Mouse (Mus musculus) c-Kit-negative CD71-positive TER-119-positive erythroid progenitor cells, embryonic 14.5 days (primary cell): ENCODE data around the gene Hist1h4c.

Experiments
- DNase-seq: peaks from one replicate; pipeline ENCODE4 v3.0.0-alpha.2; 2013; ENCODE audit warnings: low read depth, low spot score

Hist1h4c gene

DNA sequence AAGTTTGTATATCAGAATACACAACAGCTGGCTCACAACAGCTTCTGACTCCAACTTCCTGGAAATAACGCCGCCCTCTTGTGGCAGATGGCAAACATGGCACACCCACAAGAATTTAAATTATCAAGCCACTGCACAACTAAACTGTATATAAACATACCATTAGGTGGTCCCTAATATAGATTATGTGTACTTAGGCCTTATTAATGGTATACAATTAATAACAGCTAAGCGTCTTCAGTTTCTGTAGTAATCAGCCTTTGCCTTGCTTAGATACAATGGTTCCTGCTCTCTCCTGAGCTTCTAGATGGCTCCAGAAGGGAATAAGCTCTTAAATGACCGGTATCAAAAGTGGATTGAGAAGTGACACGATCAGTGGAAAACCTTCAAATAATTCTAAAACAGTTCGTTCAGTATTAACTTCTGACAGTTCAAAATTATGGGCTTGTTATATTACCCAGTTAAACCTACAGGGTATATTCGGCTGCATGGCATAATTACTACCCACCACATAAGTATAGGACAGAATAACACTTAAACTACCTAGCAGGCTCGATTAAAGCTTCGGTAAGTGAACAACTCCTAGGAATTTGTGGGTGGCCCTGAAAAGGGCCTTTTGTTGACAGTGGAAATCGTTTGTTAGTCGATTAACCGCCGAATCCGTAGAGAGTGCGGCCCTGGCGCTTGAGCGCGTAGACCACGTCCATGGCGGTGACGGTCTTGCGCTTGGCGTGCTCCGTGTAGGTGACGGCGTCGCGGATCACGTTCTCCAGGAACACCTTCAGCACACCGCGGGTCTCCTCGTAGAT is 559 bp downstream of the Hist1h4c start:
- DNase-seq = peak; percentile 89

GRCm38 (mm10) chr13:23696061-23696474 is 2.2 kb downstream of the Hist1h4c start:
- peak; percentile 47 for DNase-seq

DNA sequence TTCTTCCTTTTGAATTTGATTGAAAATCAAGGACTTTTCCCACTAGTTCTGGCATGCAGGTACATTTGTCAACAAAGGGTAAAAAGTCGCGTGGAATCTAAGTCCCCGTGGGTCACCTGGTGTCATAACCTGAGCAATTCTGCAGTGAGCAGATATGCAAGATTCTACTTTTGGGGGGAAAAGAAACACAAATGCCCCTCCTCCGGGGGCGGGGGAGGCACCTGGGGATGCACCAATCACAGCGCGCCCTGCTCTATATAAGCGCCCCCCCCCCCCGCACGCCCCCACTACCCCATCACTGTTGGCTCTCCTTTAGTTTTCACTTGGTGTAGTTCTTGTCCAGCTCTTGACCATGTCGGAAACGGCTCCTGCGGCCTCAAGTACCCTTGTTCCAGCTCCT is 2.7 kb downstream of the Hist1h4c start, which contains the start of gene Hist1h1t:
Gene Hist1h1t (plus strand): TSS at position 301 of the 400 bp plus-strand sequence.
- DNase-seq = no peak

DNA sequence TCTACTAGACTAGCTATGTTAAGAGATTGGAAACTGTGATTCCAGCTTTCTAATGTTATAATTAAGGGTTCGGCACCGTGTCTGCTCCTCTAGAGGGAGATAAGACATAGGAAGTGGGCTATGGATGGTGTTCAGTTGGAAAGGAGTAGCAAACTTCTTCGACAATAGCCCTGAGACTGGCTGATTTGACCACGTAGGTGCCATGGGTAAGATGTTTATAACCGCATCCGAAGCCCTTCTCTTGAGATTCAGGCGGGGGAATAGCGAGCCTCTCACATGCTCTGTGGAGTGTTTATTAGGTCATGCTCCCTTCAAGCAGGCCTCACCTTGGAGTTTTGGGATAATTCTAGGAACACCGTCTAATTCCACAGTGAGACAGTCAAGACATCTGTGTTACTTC is 3.3 kb downstream of the Hist1h4c start:
- DNase-seq = no peak

- DNase-seq = no peak
Observed at GRCm38 (mm10) chr13:23693856-23694440, 4.3 kb downstream of the Hist1h4c start.

DNA sequence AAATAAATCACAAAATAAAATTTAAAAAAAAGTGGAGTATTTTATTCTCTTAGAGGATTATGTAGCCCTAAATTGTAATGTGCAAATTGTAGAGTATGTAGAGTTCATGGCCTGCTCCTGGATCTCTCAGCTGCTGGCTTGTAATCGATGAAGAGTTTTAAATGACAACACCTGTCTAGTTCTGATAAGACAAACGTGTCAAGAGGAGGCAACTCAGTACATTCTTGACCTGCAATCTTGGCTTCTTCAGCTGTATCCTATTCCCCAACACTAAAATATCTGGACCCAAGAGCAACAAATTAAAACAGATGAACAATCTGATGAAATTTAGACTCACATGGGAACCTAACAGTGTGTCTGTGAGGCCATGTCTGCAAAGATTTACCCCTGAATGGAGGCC is 8.8 kb downstream of the Hist1h4c start:
- no peak for DNase-seq

- DNase-seq = no peak
Observed at GRCm38 (mm10) chr13:23688956-23689355, 9.3 kb downstream of the Hist1h4c start.

GRCm38 (mm10) chr13:23687907-23688306 is 10.3 kb downstream of the Hist1h4c start:
- no peak for DNase-seq

GRCm38 (mm10) chr13:23687181-23687580 is 11.1 kb downstream of the Hist1h4c start:
- no peak for DNase-seq

DNA sequence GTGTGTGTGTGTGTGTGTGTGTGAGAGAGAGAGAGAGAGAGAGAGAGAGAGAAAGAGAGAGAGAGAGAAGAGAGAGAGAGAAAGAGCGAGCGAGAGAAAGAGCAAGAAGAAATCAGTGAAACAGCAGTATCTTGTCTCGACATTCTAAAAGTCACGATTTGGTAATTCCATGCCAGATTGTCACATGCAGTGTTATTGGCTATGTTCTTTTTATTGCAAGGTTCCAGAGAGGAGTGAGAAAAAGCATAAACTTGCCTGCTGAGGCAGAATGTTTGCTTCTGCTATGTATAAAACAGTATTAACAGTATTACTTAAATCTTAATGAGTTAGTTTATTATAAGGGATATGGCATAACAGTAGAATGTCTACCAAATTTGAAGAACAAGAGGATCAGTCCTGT is 12.3 kb downstream of the Hist1h4c start:
- DNase-seq = no peak

DNA sequence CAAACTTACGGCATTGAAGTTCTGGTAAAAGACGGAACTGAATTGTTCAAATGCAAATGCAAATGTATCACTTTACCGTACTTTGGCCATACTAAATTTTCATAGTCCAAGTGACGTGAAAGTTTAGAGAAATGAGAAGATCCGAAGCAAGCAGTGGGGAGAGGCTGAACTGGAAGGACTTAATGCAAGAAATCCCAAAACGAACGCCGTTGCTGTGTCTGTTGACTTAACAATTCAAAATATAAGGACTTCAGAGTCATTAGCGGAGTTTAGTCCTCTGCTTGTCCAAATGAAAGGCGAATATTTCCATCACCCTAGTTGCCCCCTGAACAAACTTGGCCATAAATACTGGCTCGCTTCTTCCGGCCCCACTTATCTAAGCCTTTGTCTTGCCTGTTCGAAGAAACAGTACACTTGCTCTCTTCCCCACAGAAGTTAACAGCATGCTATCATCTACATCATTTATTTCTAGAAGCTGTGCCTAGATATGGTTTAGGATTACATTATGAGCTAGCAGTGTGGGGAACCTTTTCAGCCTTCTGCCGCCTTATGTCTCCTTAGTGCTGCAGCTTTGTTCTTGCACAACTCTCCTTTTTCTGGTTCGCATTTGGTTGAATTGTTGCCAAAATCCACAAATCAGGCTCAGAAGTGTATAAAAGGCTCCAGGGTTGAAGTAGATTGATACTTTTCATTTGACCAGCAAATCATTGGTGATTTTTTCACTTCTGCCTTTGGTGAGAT is 13.0 kb downstream of the Hist1h4c start:
- DNase-seq = peak; percentile 42

DNA sequence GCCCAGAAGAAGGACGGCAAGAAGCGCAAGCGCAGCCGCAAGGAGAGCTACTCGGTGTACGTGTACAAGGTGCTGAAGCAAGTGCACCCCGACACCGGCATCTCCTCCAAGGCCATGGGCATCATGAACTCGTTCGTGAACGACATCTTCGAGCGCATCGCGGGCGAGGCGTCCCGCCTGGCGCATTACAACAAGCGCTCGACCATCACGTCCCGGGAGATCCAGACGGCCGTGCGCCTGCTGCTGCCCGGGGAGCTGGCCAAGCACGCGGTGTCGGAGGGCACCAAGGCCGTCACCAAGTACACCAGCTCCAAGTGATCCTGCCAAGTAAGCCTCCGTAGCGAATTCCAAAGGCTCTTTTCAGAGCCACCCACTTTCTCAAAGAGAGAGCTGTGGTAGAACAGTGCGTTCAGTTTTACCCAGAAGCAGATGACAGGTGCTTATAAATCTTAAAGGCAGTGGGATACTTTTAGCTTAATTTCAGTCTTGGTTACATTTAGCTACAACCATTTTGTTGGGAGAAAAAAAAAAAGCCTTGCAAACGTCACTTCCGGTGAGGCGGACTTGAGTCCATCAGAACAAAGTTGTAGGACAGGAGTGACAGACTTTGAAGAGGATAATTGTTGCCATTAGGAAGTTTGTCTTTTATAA is 13.8 kb downstream of the Hist1h4c start:
- peak; percentile 81 for DNase-seq

- DNase-seq = peak; percentile 98
Observed at GRCm38 (mm10) chr13:23683755-23684281, 14.4 kb downstream of the Hist1h4c start, which contains the start of the genes Hist1h2ac and Hist1h2bc. Gene Hist1h2ac (minus strand): TSS chr13:23683948. Gene Hist1h2bc (plus strand): TSS chr13:23684199.

GRCm38 (mm10) chr13:23682947-23683754 is 15.1 kb downstream of the Hist1h4c start:
- peak; percentile 48 for DNase-seq

DNA sequence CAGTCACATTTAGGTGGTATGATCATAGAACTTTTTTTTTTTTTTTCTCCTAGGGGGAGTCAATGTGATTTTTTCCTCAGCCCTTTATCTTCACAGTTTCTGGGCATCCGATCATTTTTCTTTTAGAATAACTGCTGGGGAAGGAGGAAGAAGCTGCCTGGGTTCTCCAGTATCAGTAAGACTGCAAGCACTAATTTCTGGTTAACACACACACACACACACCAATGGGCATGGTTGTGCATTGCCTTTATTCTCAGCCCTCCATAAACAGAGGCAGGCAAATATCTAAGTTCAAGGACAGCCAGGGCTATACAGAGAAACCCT is 15.7 kb downstream of the Hist1h4c start:
- DNase-seq = no peak

DNA sequence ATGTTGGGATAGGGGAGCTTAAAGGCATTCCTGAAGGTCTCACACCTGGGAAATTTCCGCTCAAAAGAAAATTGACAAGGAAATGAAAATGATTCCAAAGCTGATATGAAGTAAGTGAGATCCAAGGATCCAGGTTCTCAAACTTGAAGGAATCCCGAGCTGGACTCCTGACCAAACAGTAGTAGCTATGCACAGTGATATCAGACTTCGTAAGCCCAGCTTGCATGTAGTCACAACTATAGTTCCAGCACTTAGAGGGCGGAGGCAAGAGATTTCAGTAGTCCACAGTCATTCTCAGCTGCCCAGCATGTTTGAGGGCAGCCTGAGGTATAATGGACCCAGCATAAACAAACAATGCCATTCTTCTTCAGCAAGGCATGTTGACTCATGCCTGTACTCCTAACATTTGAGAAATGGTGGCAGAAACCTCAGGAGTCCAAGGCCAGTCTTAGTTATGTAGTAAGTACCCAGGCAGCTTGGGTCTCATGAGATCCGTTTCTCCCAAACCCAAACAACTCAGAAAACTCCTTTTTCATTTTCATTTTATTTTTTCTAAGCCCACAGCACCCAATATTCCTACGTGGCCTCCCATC is 16.2 kb downstream of the Hist1h4c start:
- no peak for DNase-seq

DNA sequence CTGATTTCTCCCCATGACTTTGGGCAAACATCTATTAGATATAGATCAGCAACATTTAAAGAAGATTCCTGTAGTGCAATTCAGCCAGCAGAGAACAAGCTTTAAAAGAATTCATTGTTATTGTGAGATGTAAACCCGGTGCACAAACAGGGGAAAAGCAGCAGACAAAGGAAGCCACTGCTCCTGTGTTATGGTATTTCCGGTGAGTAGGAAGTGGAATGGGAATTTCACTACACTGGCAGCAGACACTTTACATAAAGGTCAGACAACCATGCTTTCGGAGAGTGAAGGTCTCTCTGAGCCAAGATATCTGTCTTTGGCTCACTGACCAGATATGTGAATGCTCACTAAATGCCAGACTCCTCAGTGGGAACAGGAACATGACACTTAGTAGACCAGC is 35.7 kb downstream of the Hist1h4c start:
- no peak for DNase-seq

GRCm38 (mm10) chr13:23659636-23660366 is 38.5 kb downstream of the Hist1h4c start:
- DNase-seq = no peak
